Mouse (Mus musculus): ENCODE results near the gene Csnk1g2.

The Csnk1g2 gene

DNA sequence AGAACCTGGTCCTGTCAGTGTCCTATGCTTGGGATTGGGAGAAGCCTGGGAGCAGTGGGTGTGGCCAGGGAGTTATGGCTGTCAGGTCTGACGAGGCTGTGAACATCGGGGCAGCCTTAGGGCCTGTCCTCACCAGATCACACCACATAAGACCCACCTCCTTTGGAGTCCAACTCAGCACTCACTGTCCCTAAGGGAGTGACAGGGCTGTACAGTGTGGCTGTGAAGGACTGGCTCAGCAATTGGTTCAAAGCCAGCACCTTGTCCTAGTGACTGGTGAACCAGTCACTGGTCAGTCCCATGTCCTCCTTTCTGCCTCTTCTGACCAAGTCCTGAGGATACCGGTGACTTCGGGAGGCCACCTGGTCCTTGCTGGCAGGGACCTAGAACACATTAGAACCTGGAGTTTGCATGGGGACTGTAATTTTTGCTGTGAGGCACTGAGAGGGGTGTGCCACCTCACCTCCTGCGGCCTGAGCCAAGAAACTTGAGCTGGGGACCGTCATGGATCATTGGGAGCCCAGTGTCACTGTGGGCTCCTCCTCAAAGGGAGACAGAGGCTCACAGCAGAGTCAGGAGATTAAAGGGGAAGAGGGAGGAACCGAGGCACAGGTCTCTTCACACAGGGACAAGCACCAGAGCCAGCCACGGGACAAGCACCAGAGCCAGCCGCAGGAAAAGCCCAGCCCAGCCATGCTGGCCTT is 57.1 kb downstream of the Csnk1g2 start:
- no peak for DNase-seq (ENCODE audit: low read depth, low spot score)

- no peak for DNase-seq (ENCODE audit: low read depth, low spot score)
Measured at GRCm38 (mm10) chr10:80680260-80680696, 57.6 kb downstream of the Csnk1g2 start.

GRCm38 (mm10) chr10:80682003-80682402 is 59.4 kb downstream of the Csnk1g2 start:
- DNase-seq (ENCODE audit: low read depth, low spot score), result no peak

GRCm38 (mm10) chr10:80683647-80684046 is 61.0 kb downstream of the Csnk1g2 start:
- DNase-seq (ENCODE audit: low read depth, low spot score), result no peak

- DNase-seq (ENCODE audit: low read depth, low spot score), result peak; percentile 46
Measured at GRCm38 (mm10) chr10:80684214-80684613, 61.6 kb downstream of the Csnk1g2 start.

GRCm38 (mm10) chr10:80684984-80685383 is 62.3 kb downstream of the Csnk1g2 start:
- no peak for DNase-seq (ENCODE audit: low read depth, low spot score)

GRCm38 (mm10) chr10:80686617-80687016 is 64.0 kb downstream of the Csnk1g2 start:
- no peak for DNase-seq (ENCODE audit: low read depth, low spot score)

DNA sequence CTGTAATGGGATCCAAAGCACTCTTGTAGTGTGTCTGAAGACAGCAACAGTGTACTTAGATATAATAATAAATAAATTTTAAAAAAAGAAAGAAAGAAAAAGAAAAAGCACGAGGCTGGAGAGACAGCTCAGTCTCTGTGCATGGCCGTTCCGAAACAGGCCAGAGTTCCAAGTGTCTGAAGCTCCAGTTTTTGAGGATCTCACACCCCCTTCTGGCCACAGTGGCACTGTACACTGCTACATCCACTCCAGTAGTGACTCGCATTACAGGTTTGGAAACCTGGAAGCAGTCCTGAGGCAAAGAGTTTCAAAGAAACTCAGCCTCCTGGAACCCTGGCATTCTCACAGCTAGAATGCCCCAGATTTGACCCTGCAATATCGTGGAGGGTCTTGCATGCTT is 65.2 kb downstream of the Csnk1g2 start:
- peak; percentile 68 for DNase-seq (ENCODE audit: low read depth, low spot score)
